8 mouse cellular contexts compared by ENCODE assay signal in the genomic region with DNA sequence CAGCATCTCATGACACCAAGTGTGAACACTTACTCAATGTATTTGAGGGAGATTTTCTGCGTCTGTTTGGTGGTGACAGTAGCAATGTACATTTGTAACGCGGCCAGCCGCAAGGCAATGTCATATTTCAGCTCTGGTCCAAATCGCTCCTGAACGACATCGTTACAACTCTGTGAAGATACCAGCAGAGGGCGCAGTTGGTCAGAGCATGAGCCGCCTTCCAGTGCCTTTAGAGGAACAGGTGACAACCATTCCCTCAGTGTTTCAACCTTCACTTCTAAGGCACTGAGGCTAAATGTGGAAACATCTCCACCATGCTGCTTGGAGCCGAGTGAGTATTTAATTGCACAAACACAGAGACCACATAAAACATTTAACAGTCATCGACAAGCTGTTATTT.
A peak's percentile ranks its signal among the peaks of the same experiment; 100 is the strongest.
DNase-seq lines count a peak whose midpoint lies in the region; ATAC-seq lines count a peak whose summit lies in the region.

No protein-coding gene starts in this region.

- H3K36me3 ChIP-seq in heart, embryonic 10.5 days: no peaks in the 10 kb centered on the region
- no peaks in the 10 kb centered on the region for H3K36me3 ChIP-seq in forebrain, embryonic 13.5 days (ENCODE audit: poor library complexity, severe bottlenecking)
- H3K36me3 ChIP-seq in intestine, embryonic 15.5 days: no peaks in the 10 kb centered on the region
- H3K36me3 ChIP-seq in midbrain, embryonic 14.5 days (ENCODE audit: control insufficient read depth, insufficient read depth, low read length): no peaks in the 10 kb centered on the region

- H3K9me3 ChIP-seq in heart, embryonic 10.5 days: no peaks in the 10 kb centered on the region
- no peaks in the 10 kb centered on the region for H3K9me3 ChIP-seq in forebrain, embryonic 13.5 days (replicated peaks)
- H3K9me3 ChIP-seq in intestine, embryonic 15.5 days: no peaks in the 10 kb centered on the region
- H3K9me3 ChIP-seq in midbrain, embryonic 14.5 days (ENCODE audit: control insufficient read depth, low read length): no peaks in the 10 kb centered on the region

- peak; percentile 89 for ATAC-seq in forebrain, embryonic 13.5 days
- ATAC-seq in intestine, embryonic 15.5 days: 0 out of 2 replicates have a peak, but pooled peaks have one; percentile 62
- ATAC-seq in midbrain, embryonic 14.5 days (ENCODE audit: low FRiP score, low TSS enrichment): peak; percentile 71; the same call in 1 of the 2 replicates

- H3K4me1 ChIP-seq in heart, embryonic 10.5 days: no peaks in the 10 kb centered on the region
- no peaks in the 10 kb centered on the region for H3K4me1 ChIP-seq in forebrain, embryonic 13.5 days
- H3K4me1 ChIP-seq in intestine, embryonic 15.5 days (replicated peaks): no peaks in the 10 kb centered on the region
- no peaks in the 10 kb centered on the region for H3K4me1 ChIP-seq in midbrain, embryonic 14.5 days (ENCODE audit: control insufficient read depth, insufficient read depth, low read length)

- no peaks in the 10 kb centered on the region for H3K27me3 ChIP-seq in heart, embryonic 10.5 days (ENCODE audit: insufficient read depth, poor library complexity, severe bottlenecking)
- peaks cover 8% of the 10 kb centered on the region; the same call in 1 of the 2 replicates for H3K27me3 ChIP-seq in forebrain, embryonic 13.5 days
- H3K27me3 ChIP-seq in intestine, embryonic 15.5 days (replicated peaks): no peaks in the 10 kb centered on the region
- H3K27me3 ChIP-seq in midbrain, embryonic 14.5 days (ENCODE audit: control insufficient read depth, insufficient read depth, low read length): no peaks in the 10 kb centered on the region; the same call in 1 of the 2 replicates

- H3K9ac ChIP-seq in forebrain, embryonic 13.5 days: no peak overlapping the region
- H3K9ac ChIP-seq in intestine, embryonic 15.5 days: no peak overlapping the region
- H3K9ac ChIP-seq in midbrain, embryonic 14.5 days (replicated peaks; ENCODE audit: low read length): no peak overlapping the region

- no peak overlapping the region for H3K4me3 ChIP-seq in heart, embryonic 10.5 days
- H3K4me3 ChIP-seq in forebrain, embryonic 13.5 days: no peak overlapping the region
- H3K4me3 ChIP-seq in intestine, embryonic 15.5 days (replicated peaks): no peak overlapping the region
- no peak overlapping the region for H3K4me3 ChIP-seq in midbrain, embryonic 14.5 days (replicated peaks; ENCODE audit: low read depth, low read length)

- H3K27ac ChIP-seq in heart, embryonic 10.5 days: no peak overlapping the region
- no peak overlapping the region for H3K27ac ChIP-seq in forebrain, embryonic 13.5 days
- H3K27ac ChIP-seq in intestine, embryonic 15.5 days: no peak overlapping the region
- H3K27ac ChIP-seq in midbrain, embryonic 14.5 days (replicated peaks; ENCODE audit: low read depth, low read length): no peak overlapping the region

- WGBS in heart, embryonic 10.5 days: 34% methylated on average over 11 of the region's 11 CpGs
- WGBS in forebrain, embryonic 13.5 days: 38% methylated on average over 11 of the region's 11 CpGs
- WGBS in intestine, embryonic 15.5 days: 32% methylated on average over 11 of the region's 11 CpGs
- WGBS in midbrain, embryonic 14.5 days: 36% methylated on average over 11 of the region's 11 CpGs

- H3K4me2 ChIP-seq in forebrain, embryonic 13.5 days: no peak overlapping the region
- H3K4me2 ChIP-seq in intestine, embryonic 15.5 days (replicated peaks): no peak overlapping the region
- no peak overlapping the region for H3K4me2 ChIP-seq in midbrain, embryonic 14.5 days (ENCODE audit: low read length)

- peak; percentile 3 to 22 for DNase-seq in heart, adult 18-20 months
- no peak for DNase-seq in heart, embryonic 10.5 days (ENCODE audit: low spot score)
- DNase-seq in brain, embryonic 18.5 days (ENCODE audit: low read depth, low spot score): peak; percentile 28
- peak; percentile 18 to 37 for DNase-seq in left cerebral cortex, adult 8-10 months (ENCODE audit: low spot score in 2 of 2)
- DNase-seq in midbrain, embryonic 14.5 days: peak; percentile 88
- DNase-seq in spleen, postnatal 10 days (ENCODE audit: low spot score in 2 of 2): peak; percentile 7 to 53
